17 mouse cellular contexts compared by ENCODE assay signal in the genomic region with DNA sequence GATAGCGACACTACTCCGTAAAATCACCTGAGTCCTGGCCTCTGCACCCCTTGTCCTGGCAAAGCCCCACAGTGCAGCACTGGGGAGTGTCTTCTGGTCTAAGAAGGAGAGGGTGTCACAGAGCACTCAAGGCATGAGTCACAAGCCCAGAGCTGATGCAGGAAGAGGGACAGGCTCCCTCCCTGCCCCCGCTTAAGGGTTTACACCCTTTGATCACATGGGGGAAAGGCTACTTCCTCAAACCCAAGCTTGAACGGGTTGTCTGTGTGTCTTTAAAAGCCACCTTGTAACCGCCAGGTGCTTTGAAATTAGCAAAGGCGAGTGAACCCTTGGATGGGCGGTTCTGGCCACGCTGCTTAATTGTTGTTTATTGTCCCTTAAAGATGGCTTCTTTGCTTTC. TPM values are rescaled to one million over a fixed set of nuclear protein-coding genes. Genes with fewer than 3 reads are reported as not detected.
DNase-seq lines count a peak whose midpoint lies in the region; ATAC-seq and TF ChIP-seq lines count a peak whose summit lies in the region.
"Had no signal": no experiment of that assay in that cellular context is flagged by ENCODE, and none has a peak within 500 bp of the region (broad histone marks: within the 10 kb centered on the region; RNA-seq: fewer than 3 reads in every experiment).

No protein-coding gene starts in this region.

- H3K27ac ChIP-seq in forebrain, postnatal 0 days (ENCODE audit: low read depth, low read length) = no peak overlapping the region
- H3K27ac ChIP-seq in thymus, adult 2 months (ENCODE audit: control insufficient read depth, insufficient read depth, low read length) = no peak overlapping the region
- H3K27ac ChIP-seq: embryonic facial prominence, embryonic 12.5 days; limb, embryonic 13.5 days had no signal

- ATAC-seq in G1E (ENCODE audit: extremely low read depth, insufficient number of reproducible peaks, low FRiP score, poor library complexity, severe bottlenecking) = peak; percentile 89
- no peak for ATAC-seq in forebrain, postnatal 0 days
- ATAC-seq: forebrain, embryonic 14.5 days had no signal

- peaks cover 10% of the 10 kb centered on the region for H3K4me1 ChIP-seq in G1E (ENCODE audit: insufficient read depth, low read depth, low read length)
- no peaks in the 10 kb centered on the region for H3K4me1 ChIP-seq in forebrain, postnatal 0 days (ENCODE audit: insufficient read depth)
- no peaks in the 10 kb centered on the region for H3K4me1 ChIP-seq in thymus, adult 2 months (replicated peaks; ENCODE audit: control insufficient read depth, insufficient read depth, low read length)
- H3K4me1 ChIP-seq: embryonic facial prominence, embryonic 12.5 days had no signal

- TF ChIP-seq POLR2A in thymus, adult 2 months (IDR thresholded peaks at IDR 0.05; ENCODE audit: control insufficient read depth, extremely low read depth, insufficient read depth, low read length, poor library complexity) = no peak

- H3K27me3 ChIP-seq in G1E (ENCODE audit: insufficient read depth, low read length) = peaks cover 4% of the 10 kb centered on the region; the same call in 1 of the 2 replicates
- no peaks in the 10 kb centered on the region for H3K27me3 ChIP-seq in forebrain, postnatal 0 days (ENCODE audit: insufficient read depth, low read length)
- no peaks in the 10 kb centered on the region for H3K27me3 ChIP-seq in thymus, adult 2 months (ENCODE audit: control insufficient read depth, insufficient read depth, low read length)
- H3K27me3 ChIP-seq: embryonic facial prominence, embryonic 12.5 days; limb, embryonic 13.5 days had no signal

- no peak overlapping the region for H3K4me2 ChIP-seq in forebrain, postnatal 0 days (ENCODE audit: low read depth)
- H3K4me2 ChIP-seq: embryonic facial prominence, embryonic 12.5 days; limb, embryonic 13.5 days had no signal

- H3K9me3 ChIP-seq in G1E (replicated peaks) = no peaks in the 10 kb centered on the region
- H3K9me3 ChIP-seq in forebrain, postnatal 0 days (ENCODE audit: low read length) = no peaks in the 10 kb centered on the region
- H3K9me3 ChIP-seq: embryonic facial prominence, embryonic 12.5 days; limb, embryonic 13.5 days had no signal

- DNase-seq in A20 (ENCODE audit: low read depth, low spot score) (peak; percentile 87), G1E (ENCODE audit: low spot score) (peak; percentile 29)
- peak; percentile 88 for DNase-seq in large intestine, adult 2 months (ENCODE audit: low read depth, low spot score)
- DNase-seq in spleen, adult 12 weeks (ENCODE audit: low spot score) = peak; percentile 11
- DNase-seq in forebrain, postnatal 0 days = no peak
- DNase-seq in thymus, adult 2 months = no peak
- no peak for DNase-seq in gastrocnemius, adult 18-20 months (ENCODE audit: low spot score)
- DNase-seq: adrenal gland, adult 8-10 months; cerebellum, adult 18-20 months; heart, postnatal 36 days; kidney, adult 11 months; thymus, postnatal 14 days had no signal

- WGBS in large intestine, adult 2 months = 28% methylated on average over 8 of the region's 8 CpGs
- WGBS in forebrain, postnatal 0 days = 65% methylated on average over 8 of the region's 8 CpGs
- WGBS in thymus, adult 2 months = 54% methylated on average over 8 of the region's 8 CpGs

- no peak overlapping the region for H3K9ac ChIP-seq in forebrain, postnatal 0 days
- H3K9ac ChIP-seq: embryonic facial prominence, embryonic 12.5 days; limb, embryonic 13.5 days had no signal

- no peak overlapping the region for H3K4me3 ChIP-seq in G1E (ENCODE audit: low read depth, low read length)
- no peak overlapping the region for H3K4me3 ChIP-seq in forebrain, postnatal 0 days (ENCODE audit: low read depth, low read length)
- H3K4me3 ChIP-seq in thymus, adult 2 months (ENCODE audit: control insufficient read depth, insufficient read depth, low read length) = no peak overlapping the region
- H3K4me3 ChIP-seq: embryonic facial prominence, embryonic 12.5 days; limb, embryonic 13.5 days had no signal

- TF ChIP-seq CTCF in G1E (IDR thresholded peaks at IDR 0.05; ENCODE audit: low read depth, low read length) = no peak
- no peak for TF ChIP-seq CTCF in forebrain, postnatal 0 days (IDR thresholded peaks at IDR 0.05; ENCODE audit: low read depth)
- no peak for TF ChIP-seq CTCF in thymus, adult 2 months (IDR thresholded peaks at IDR 0.05; ENCODE audit: borderline replicate concordance, control insufficient read depth, extremely low read depth, insufficient read depth, low read length, poor library complexity)

- no peaks in the 10 kb centered on the region for H3K36me3 ChIP-seq in G1E (replicated peaks)
- H3K36me3 ChIP-seq in forebrain, postnatal 0 days (ENCODE audit: insufficient read depth) = no peaks in the 10 kb centered on the region
- H3K36me3 ChIP-seq in thymus, adult 2 months (ENCODE audit: control insufficient read depth, insufficient read depth, low read length) = no peaks in the 10 kb centered on the region
- H3K36me3 ChIP-seq: embryonic facial prominence, embryonic 12.5 days; limb, embryonic 13.5 days had no signal

RNA-seq across cellular contexts. Expression of a gene that starts 25.6 kb away (rescaled TPM):
- total RNA-seq in G1E (2014; fragmentation: Nextera tagmentation) (not detected in 2 replicates), G1E (2017) (0.06 TPM in 1 of 2 replicates, not detected in the other)
- not detected in 2 replicates for polyA plus RNA-seq in G1E (2012)
- 1.4 and 2.0 TPM in 2 replicates for polyA plus RNA-seq in large intestine, adult 2 months (2012; rRNA removed)
- not detected in 2 replicates for total RNA-seq in forebrain, postnatal 0 days (2014; rRNA removed)
- polyA plus RNA-seq in forebrain, postnatal 0 days (2015; fragmentation: Nextera tagmentation; extraction: Ambion mirVana) = 0.31 TPM in 1 of 2 replicates, not detected in the other
- 0.06 and 0.07 TPM in 2 replicates for polyA plus RNA-seq in thymus, adult 2 months (2012; rRNA removed)
- under 1 TPM in 1 of 2 experiments, not detected in 1; 0.12 TPM for total RNA-seq in gastrocnemius, adult 18-20 months (2021)
- total RNA-seq: heart, postnatal 36 days; layer of hippocampus, postnatal 25 days had no signal
- polyA plus RNA-seq: forebrain, embryonic 14.5 days had no signal

RNA-seq across cellular contexts. Expression of a gene that starts 36.7 kb away (rescaled TPM):
- total RNA-seq in G1E (2014; fragmentation: Nextera tagmentation) (10.1 and 11.7 TPM in 2 replicates), G1E (2017) (3.7 and 5.0 TPM in 2 replicates)
- 1.4 and 1.8 TPM in 2 replicates for polyA plus RNA-seq in G1E (2012)
- 4.1 and 6.9 TPM in 2 replicates for polyA plus RNA-seq in large intestine, adult 2 months (2012; rRNA removed)
- total RNA-seq in forebrain, postnatal 0 days (2014; rRNA removed) = 9.4 and 13.6 TPM in 2 replicates
- 3.2 and 4.8 TPM in 2 replicates for polyA plus RNA-seq in forebrain, postnatal 0 days (2015; fragmentation: Nextera tagmentation; extraction: Ambion mirVana)
- 6.3 and 7.1 TPM in 2 replicates for polyA plus RNA-seq in thymus, adult 2 months (2012; rRNA removed)
- 1 to 10 TPM; 4.7 to 5.2 TPM for total RNA-seq in gastrocnemius, adult 18-20 months (2021)

RNA-seq across cellular contexts. Expression of a gene that starts 39.0 kb away (rescaled TPM):
- 0.60 and 0.87 TPM in 2 replicates for total RNA-seq in G1E (2014; fragmentation: Nextera tagmentation)
- 0.16 and 0.52 TPM in 2 replicates for total RNA-seq in G1E (2017)
- 0.09 and 0.18 TPM in 2 replicates for polyA plus RNA-seq in G1E (2012)
- 0.01 and 0.05 TPM in 2 replicates for polyA plus RNA-seq in large intestine, adult 2 months (2012; rRNA removed)
- total RNA-seq in forebrain, postnatal 0 days (2014; rRNA removed) = not detected in 2 replicates
- polyA plus RNA-seq in forebrain, postnatal 0 days (2015; fragmentation: Nextera tagmentation; extraction: Ambion mirVana) = 0.06 TPM in 1 of 2 replicates, not detected in the other
- polyA plus RNA-seq in thymus, adult 2 months (2012; rRNA removed) = 0.09 and 0.16 TPM in 2 replicates
- under 1 TPM; 0.16 to 0.24 TPM for total RNA-seq in gastrocnemius, adult 18-20 months (2021)
- total RNA-seq: heart, adult 18-20 months had no signal
- polyA plus RNA-seq: embryonic facial prominence, embryonic 12.5 days; forebrain, embryonic 14.5 days; limb, embryonic 13.5 days had no signal

Comparison
In these comparisons a context has a peak if more than half of its experiments do, and no peak if none do; other contexts are left out.
1. DNase-seq: peak in A20 (single experiment), G1E (single experiment), large intestine, adult 2 months (single experiment) and spleen, adult 12 weeks (single experiment); none in forebrain, postnatal 0 days (single experiment), thymus, adult 2 months (single experiment) and gastrocnemius, adult 18-20 months (single experiment).